Mouse (Mus musculus): ENCODE data around the gene Il18. TPM values are rescaled to one million over a fixed set of nuclear protein-coding genes. Genes with fewer than 3 reads are reported as not detected.

The Il18 gene
- 1 to 10 TPM; 5.0 to 6.4 TPM for total RNA-seq (2023)

DNA sequence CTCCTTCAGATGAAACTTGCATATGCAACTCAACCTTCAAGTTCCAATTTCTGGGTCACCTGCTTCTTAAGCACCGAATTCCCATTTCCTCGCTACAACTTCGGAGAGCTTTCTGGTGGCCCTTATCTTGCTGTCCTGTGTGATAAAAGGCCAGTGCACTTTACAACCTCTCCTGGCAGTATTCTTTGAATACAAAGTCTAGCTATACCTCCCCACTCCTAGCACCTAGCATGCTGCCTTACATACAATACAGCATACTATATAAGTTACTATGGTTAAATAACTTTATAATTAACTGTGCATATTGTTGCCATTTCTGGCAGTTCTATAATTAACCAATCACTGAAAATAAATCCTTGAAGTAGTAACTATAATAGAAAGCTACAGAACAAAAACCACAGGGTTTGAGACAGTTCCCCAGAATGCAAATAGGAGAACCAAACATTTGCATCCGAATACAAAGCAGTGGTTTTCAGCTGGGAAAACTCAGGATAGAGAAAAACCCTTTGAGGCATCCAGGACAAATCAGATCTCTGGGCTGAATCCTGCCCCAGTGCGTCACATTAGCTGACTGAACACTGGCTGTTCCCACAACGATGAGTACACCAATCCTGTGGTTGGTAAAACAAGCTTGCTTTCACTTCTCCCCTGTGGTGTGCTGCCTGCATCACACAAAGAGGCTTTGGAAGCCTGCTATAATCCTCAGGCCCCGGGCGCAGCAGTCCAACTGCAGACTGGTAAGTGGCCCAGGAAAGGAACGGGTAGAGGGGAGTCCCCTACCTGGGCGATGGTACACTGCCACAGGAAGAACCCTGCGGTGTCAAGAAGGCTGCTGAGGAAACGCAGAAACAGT is at the start of gene Il18:
TSS of gene Il18 (plus strand) at position 587 of the 853 bp plus-strand sequence.

DNA sequence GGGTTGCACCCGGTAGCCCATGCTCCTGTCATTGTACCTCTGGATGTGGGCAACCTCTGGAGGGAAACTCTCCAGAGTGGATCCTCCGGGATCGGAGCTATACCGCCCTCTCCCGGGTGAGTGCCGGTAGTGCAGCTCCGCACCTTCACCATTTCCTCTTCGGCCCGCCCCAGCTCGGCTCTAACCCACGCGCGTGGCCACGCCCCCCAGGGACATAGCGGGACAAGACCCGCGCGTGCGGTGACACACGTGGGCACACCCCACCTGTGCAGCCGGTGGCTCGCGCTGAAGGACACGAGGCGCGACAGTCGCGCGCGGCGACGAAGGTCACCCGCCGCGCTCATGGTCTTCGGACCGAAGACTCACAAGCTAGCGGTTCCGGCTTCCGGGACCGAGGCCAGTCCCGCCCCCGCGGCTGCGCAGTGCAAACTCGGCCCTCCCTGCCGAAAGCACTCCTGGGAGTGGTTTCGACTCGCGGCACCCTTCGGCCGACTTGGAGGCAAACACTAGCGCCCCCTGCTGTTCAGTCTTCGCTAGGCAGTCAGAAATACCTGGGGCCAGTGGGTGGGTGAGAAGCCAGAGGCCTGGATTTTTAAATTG is 26.2 kb upstream of the Il18 start, which contains the start of gene Pts:
TSS of gene Pts (minus strand) at position 432 of the 600 bp plus-strand sequence.

DNA sequence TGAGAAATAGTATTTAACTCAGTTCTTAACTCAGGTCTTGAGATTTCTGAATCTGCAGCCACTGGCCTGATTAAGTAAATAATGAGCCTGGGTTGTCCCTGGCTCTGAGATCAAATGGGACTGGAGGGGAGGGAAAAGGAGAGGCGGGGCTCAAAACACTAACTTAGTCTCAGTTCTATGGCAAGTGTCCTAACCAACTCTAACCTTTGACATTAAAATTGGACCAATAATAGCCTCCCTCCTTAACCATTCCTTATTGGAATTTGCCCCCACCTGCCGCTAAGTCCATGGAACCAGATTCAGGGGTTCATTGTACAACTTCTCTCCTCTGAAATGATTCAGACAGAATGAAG is 443 bp downstream of the Il18 start, which contains the start of gene Bco2:
TSS of gene Bco2 (minus strand) at position 88 of the 353 bp plus-strand sequence.

GRCm38 (mm10) chr9:50561145-50561917 is 6.7 kb downstream of the Il18 start, which contains the start of gene Tex12:
Gene Tex12 (minus strand): TSS chr9:50561325.

GRCm38 (mm10) chr9:50603189-50603997 is 48.8 kb downstream of the Il18 start, which contains the start of the genes Sdhd and Timm8b:
Gene Sdhd (minus strand): TSS chr9:50603812.
Gene Timm8b (plus strand): TSS chr9:50603910.

GRCm38 (mm10) chr9:50616766-50617603 is 62.4 kb downstream of the Il18 start, which contains the start of the genes Pih1d2 and Nkapd1:
Gene Pih1d2 (plus strand): TSS chr9:50617321.
Gene Nkapd1 (minus strand): TSS chr9:50617464.

Other genes with a start within 250 kb of the Il18 start
- 100 to 1,000 TPM; 685 to 921 TPM for gene Rpl10-ps3, start 209.9 kb upstream of the Il18 start, total RNA-seq (2023)
- gene Plet1, start 60.3 kb upstream of the Il18 start, total RNA-seq (2023): not detected
- 10 to 100 TPM; 43.3 to 51.7 TPM for gene Pts, start 26.1 kb upstream of the Il18 start, total RNA-seq (2023)
- gene Bco2, start 354 bp downstream of the Il18 start, total RNA-seq (2023): 1 to 10 TPM in 1 of 2 experiments, under 1 TPM in 1; 0.97 to 1.2 TPM
- gene Tex12, start 6.5 kb downstream of the Il18 start, total RNA-seq (2023): not detected
- 10 to 100 TPM; 80.6 to 81.3 TPM for gene Sdhd, start 49.0 kb downstream of the Il18 start, total RNA-seq (2023)
- gene Timm8b, start 49.1 kb downstream of the Il18 start, total RNA-seq (2023): 10 to 100 TPM; 51.8 to 58.1 TPM
- gene Pih1d2, start 62.5 kb downstream of the Il18 start, total RNA-seq (2023): under 1 TPM in 1 of 2 experiments, not detected in 1; 0.33 TPM
- gene Nkapd1, start 62.6 kb downstream of the Il18 start, total RNA-seq (2023): 10 to 100 TPM; 11.6 to 15.6 TPM
- 10 to 100 TPM; 16.8 to 19.7 TPM for gene Dlat, start 105.0 kb downstream of the Il18 start, total RNA-seq (2023)
- not detected for gene Dixdc1, start 184.7 kb downstream of the Il18 start, total RNA-seq (2023)
- not detected for gene 2310030G06Rik, start 191.7 kb downstream of the Il18 start, total RNA-seq (2023)
- gene Cryab, start 196.5 kb downstream of the Il18 start, total RNA-seq (2023): 1 to 10 TPM; 1.4 to 2.1 TPM
- not detected for gene Hspb2, start 197.5 kb downstream of the Il18 start, total RNA-seq (2023)
- gene Fdxacb1, start 213.4 kb downstream of the Il18 start, total RNA-seq (2023): 1 to 10 TPM; 4.1 to 8.1 TPM
- 10 to 100 TPM; 12.7 to 14.5 TPM for gene Alg9, start 220.2 kb downstream of the Il18 start, total RNA-seq (2023)
- 1 to 10 TPM; 7.9 to 9.5 TPM for gene 1110032A03Rik, start 220.7 kb downstream of the Il18 start, total RNA-seq (2023)